Mouse (Mus musculus): ENCODE data around the gene Zfp207. TPM values are rescaled to one million over a fixed set of nuclear protein-coding genes. Genes with fewer than 3 reads are reported as not detected.

Gene Zfp207
- polyA plus RNA-seq, 1 experiment from 2014 or later = 163 TPM

- Histone ChIP-seq H3K9ac (ENCODE audit: low read length) (peak within 1 kb of the TSS; percentile 97), H3K4me1 (ENCODE audit: control insufficient read depth in 2 of 2, insufficient read depth in 2 of 2, low read length in 2 of 2) (peaks cover 3 to 8% of the 10 kb centered on the region in 2 experiments; a peak in 3 of 4 replicates), H3K27ac (replicated peaks in 1 of 2; ENCODE audit: control insufficient read depth in 1 of 2, insufficient read depth in 1 of 2, low read depth in 2 of 2, low read length in 2 of 2) (peak within 1 kb of the TSS; percentile 84 to 90), H3K9me3 (ENCODE audit: control insufficient read depth, low read length) (no peaks in the 10 kb centered on the region), H3K4me2 (ENCODE audit: low read length) (peak within 1 kb of the TSS; percentile 84), H3K36me3 (ENCODE audit: control insufficient read depth, insufficient read depth, low read length) (peaks cover 17% of the 10 kb centered on the region), H3K27me3 (ENCODE audit: control insufficient read depth, insufficient read depth, low read length) (no peaks in the 10 kb centered on the region), H3K4me3 (ENCODE audit: control insufficient read depth in 1 of 2, insufficient read depth in 1 of 2, low read depth in 1 of 2, low read length in 2 of 2) (peak within 1 kb of the TSS; percentile 97 to 100)
- under 1% methylated on average over 56 of the region's 58 CpGs for WGBS
- peak; percentile 99 for ATAC-seq (ENCODE audit: insufficient number of reproducible peaks, insufficient read depth, low FRiP score, low read depth)
Observed at GRCm38 (mm10) chr11:80428381-80429008, 45.4 kb downstream of the Zfp207 start, which contains the start of gene Psmd11. Gene Psmd11, plus strand, starts transcription at chr11:80428615.

GRCm38 (mm10) chr11:80429009-80429475 lies 46.0 kb downstream of the Zfp207 start:
- H3K36me3 ChIP-seq (ENCODE audit: control insufficient read depth, insufficient read depth, low read length) = peaks cover 22% of the 10 kb centered on the region

GRCm38 (mm10) chr11:80429500-80430166 lies 46.6 kb downstream of the Zfp207 start:
- H3K4me1 ChIP-seq (ENCODE audit: control insufficient read depth in 2 of 2, insufficient read depth in 2 of 2, low read length in 2 of 2) = peaks cover 3 to 8% of the 10 kb centered on the region in 2 experiments; a peak in 3 of 4 replicates
- no peaks in the 10 kb centered on the region for H3K27me3 ChIP-seq (ENCODE audit: control insufficient read depth, insufficient read depth, low read length)
- H3K36me3 ChIP-seq (ENCODE audit: control insufficient read depth, insufficient read depth, low read length) = peaks cover 25% of the 10 kb centered on the region
- peak overlapping the region; percentile 97 to 100 for H3K4me3 ChIP-seq (ENCODE audit: control insufficient read depth in 1 of 2, insufficient read depth in 1 of 2, low read depth in 1 of 2, low read length in 2 of 2)
- no peaks in the 10 kb centered on the region for H3K9me3 ChIP-seq (ENCODE audit: control insufficient read depth, low read length)
- no peak for ATAC-seq (ENCODE audit: insufficient number of reproducible peaks, insufficient read depth, low FRiP score, low read depth)
- peak overlapping the region; percentile 97 for H3K9ac ChIP-seq (ENCODE audit: low read length)
- peak overlapping the region; percentile 84 to 90 for H3K27ac ChIP-seq (replicated peaks in 1 of 2; ENCODE audit: control insufficient read depth in 1 of 2, insufficient read depth in 1 of 2, low read depth in 2 of 2, low read length in 2 of 2)
- WGBS = 54% methylated on average over 14 of the region's 14 CpGs
- peak overlapping the region; percentile 84 for H3K4me2 ChIP-seq (ENCODE audit: low read length)

More at GRCm38 (mm10) chr11:80429009-80429475, 46.0 kb downstream of the Zfp207 start:
- peaks cover 3 to 8% of the 10 kb centered on the region in 2 experiments; a peak in 3 of 4 replicates for H3K4me1 ChIP-seq (ENCODE audit: control insufficient read depth in 2 of 2, insufficient read depth in 2 of 2, low read length in 2 of 2)
- H3K27me3 ChIP-seq (ENCODE audit: control insufficient read depth, insufficient read depth, low read length) = no peaks in the 10 kb centered on the region
- peak overlapping the region; percentile 84 for H3K4me2 ChIP-seq (ENCODE audit: low read length)
- WGBS = under 1% methylated on average over 37 of the region's 37 CpGs
- H3K9ac ChIP-seq (ENCODE audit: low read length) = peak overlapping the region; percentile 97
- ATAC-seq (ENCODE audit: insufficient number of reproducible peaks, insufficient read depth, low FRiP score, low read depth) = peak; percentile 54
- peak overlapping the region; percentile 84 to 90 for H3K27ac ChIP-seq (replicated peaks in 1 of 2; ENCODE audit: control insufficient read depth in 1 of 2, insufficient read depth in 1 of 2, low read depth in 2 of 2, low read length in 2 of 2)
- no peaks in the 10 kb centered on the region for H3K9me3 ChIP-seq (ENCODE audit: control insufficient read depth, low read length)
- peak overlapping the region; percentile 97 to 100 for H3K4me3 ChIP-seq (ENCODE audit: control insufficient read depth in 1 of 2, insufficient read depth in 1 of 2, low read depth in 1 of 2, low read length in 2 of 2)

GRCm38 (mm10) chr11:80430366-80430910 lies 47.4 kb downstream of the Zfp207 start:
- H3K4me3 ChIP-seq (ENCODE audit: control insufficient read depth in 1 of 2, insufficient read depth in 1 of 2, low read depth in 1 of 2, low read length in 2 of 2) = no peak overlapping the region
- H3K9ac ChIP-seq (ENCODE audit: low read length) = no peak overlapping the region
- H3K27me3 ChIP-seq (ENCODE audit: control insufficient read depth, insufficient read depth, low read length) = no peaks in the 10 kb centered on the region
- H3K4me1 ChIP-seq (ENCODE audit: control insufficient read depth in 2 of 2, insufficient read depth in 2 of 2, low read length in 2 of 2) = peaks cover 3 to 8% of the 10 kb centered on the region in 2 experiments; a peak in 3 of 4 replicates
- no peak overlapping the region for H3K27ac ChIP-seq (replicated peaks in 1 of 2; ENCODE audit: control insufficient read depth in 1 of 2, insufficient read depth in 1 of 2, low read depth in 2 of 2, low read length in 2 of 2)
- H3K9me3 ChIP-seq (ENCODE audit: control insufficient read depth, low read length) = no peaks in the 10 kb centered on the region
- 88% methylated on average over 3 of the region's 3 CpGs for WGBS
- ATAC-seq (ENCODE audit: insufficient number of reproducible peaks, insufficient read depth, low FRiP score, low read depth) = no peak
- H3K4me2 ChIP-seq (ENCODE audit: low read length) = no peak overlapping the region
- peaks cover 30% of the 10 kb centered on the region for H3K36me3 ChIP-seq (ENCODE audit: control insufficient read depth, insufficient read depth, low read length)

GRCm38 (mm10) chr11:80446916-80447315 lies 63.8 kb downstream of the Zfp207 start:
- ATAC-seq (ENCODE audit: insufficient number of reproducible peaks, insufficient read depth, low FRiP score, low read depth) = no peak
- no peak overlapping the region for H3K4me2 ChIP-seq (ENCODE audit: low read length)
- H3K4me3 ChIP-seq (ENCODE audit: control insufficient read depth in 1 of 2, insufficient read depth in 1 of 2, low read depth in 1 of 2, low read length in 2 of 2) = no peak overlapping the region
- no peaks in the 10 kb centered on the region for H3K4me1 ChIP-seq (ENCODE audit: control insufficient read depth in 2 of 2, insufficient read depth in 2 of 2, low read length in 2 of 2)
- peaks cover 79% of the 10 kb centered on the region for H3K36me3 ChIP-seq (ENCODE audit: control insufficient read depth, insufficient read depth, low read length)
- H3K27ac ChIP-seq (replicated peaks in 1 of 2; ENCODE audit: control insufficient read depth in 1 of 2, insufficient read depth in 1 of 2, low read depth in 2 of 2, low read length in 2 of 2) = no peak overlapping the region
- no peaks in the 10 kb centered on the region for H3K9me3 ChIP-seq (ENCODE audit: control insufficient read depth, low read length)
- no peaks in the 10 kb centered on the region for H3K27me3 ChIP-seq (ENCODE audit: control insufficient read depth, insufficient read depth, low read length)
- 91% methylated on average over 3 of the region's 3 CpGs for WGBS
- H3K9ac ChIP-seq (ENCODE audit: low read length) = no peak overlapping the region

GRCm38 (mm10) chr11:80449859-80450258 lies 66.8 kb downstream of the Zfp207 start:
- Histone ChIP-seq H3K4me2 (ENCODE audit: low read length) (no peak overlapping the region), H3K4me1 (ENCODE audit: control insufficient read depth in 2 of 2, insufficient read depth in 2 of 2, low read length in 2 of 2) (no peaks in the 10 kb centered on the region), H3K9me3 (ENCODE audit: control insufficient read depth, low read length) (no peaks in the 10 kb centered on the region), H3K27ac (replicated peaks in 1 of 2; ENCODE audit: control insufficient read depth in 1 of 2, insufficient read depth in 1 of 2, low read depth in 2 of 2, low read length in 2 of 2) (no peak overlapping the region), H3K27me3 (ENCODE audit: control insufficient read depth, insufficient read depth, low read length) (no peaks in the 10 kb centered on the region), H3K4me3 (ENCODE audit: control insufficient read depth in 1 of 2, insufficient read depth in 1 of 2, low read depth in 1 of 2, low read length in 2 of 2) (no peak overlapping the region), H3K36me3 (ENCODE audit: control insufficient read depth, insufficient read depth, low read length) (peaks cover 79% of the 10 kb centered on the region), H3K9ac (ENCODE audit: low read length) (no peak overlapping the region)
- no peak for ATAC-seq (ENCODE audit: insufficient number of reproducible peaks, insufficient read depth, low FRiP score, low read depth)
- WGBS = 97% methylated on average over 2 of the region's 2 CpGs

- ATAC-seq (ENCODE audit: insufficient number of reproducible peaks, insufficient read depth, low FRiP score, low read depth) = no peak
- H3K36me3 ChIP-seq (ENCODE audit: control insufficient read depth, insufficient read depth, low read length) = peaks cover 77% of the 10 kb centered on the region
- WGBS = 82% methylated on average over 3 of the region's 3 CpGs
- H3K9me3 ChIP-seq (ENCODE audit: control insufficient read depth, low read length) = no peaks in the 10 kb centered on the region
- no peaks in the 10 kb centered on the region for H3K27me3 ChIP-seq (ENCODE audit: control insufficient read depth, insufficient read depth, low read length)
- no peak overlapping the region for H3K4me2 ChIP-seq (ENCODE audit: low read length)
- no peak overlapping the region for H3K9ac ChIP-seq (ENCODE audit: low read length)
- H3K4me3 ChIP-seq (ENCODE audit: control insufficient read depth in 1 of 2, insufficient read depth in 1 of 2, low read depth in 1 of 2, low read length in 2 of 2) = no peak overlapping the region
- H3K4me1 ChIP-seq (ENCODE audit: control insufficient read depth in 2 of 2, insufficient read depth in 2 of 2, low read length in 2 of 2) = no peaks in the 10 kb centered on the region
- no peak overlapping the region for H3K27ac ChIP-seq (replicated peaks in 1 of 2; ENCODE audit: control insufficient read depth in 1 of 2, insufficient read depth in 1 of 2, low read depth in 2 of 2, low read length in 2 of 2)
Observed at GRCm38 (mm10) chr11:80452242-80452641, 69.2 kb downstream of the Zfp207 start.

All from heart, embryonic 14.5 days (tissue).